ENCODE assay signal across 9 mouse cellular contexts in genomic region chr12:28784355-28784754, GRCm38 (mm10). TPM values are rescaled to one million over a fixed set of nuclear protein-coding genes. Genes with fewer than 3 reads are reported as not detected.
DNase-seq lines count a peak whose midpoint lies in the region; ATAC-seq and TF ChIP-seq lines count a peak whose summit lies in the region.
"Had no signal": no experiment of that assay in that cellular context is flagged by ENCODE, and none has a peak within 500 bp of the region (broad histone marks: within the 10 kb centered on the region; RNA-seq: fewer than 3 reads in every experiment).

No protein-coding gene starts in this region.

- TF ChIP-seq CTCF in liver, postnatal 0 days (IDR thresholded peaks at IDR 0.05; ENCODE audit: low read depth): peak; percentile 45

- no peak overlapping the region for H3K9ac ChIP-seq in hindbrain, embryonic 13.5 days
- no peak overlapping the region for H3K9ac ChIP-seq in liver, postnatal 0 days (replicated peaks)
- H3K9ac ChIP-seq: limb, embryonic 15.5 days had no signal

- TF ChIP-seq EP300 in liver, postnatal 0 days (IDR thresholded peaks at IDR 0.05; ENCODE audit: low read depth): no peak

- H3K9me3 ChIP-seq in hindbrain, embryonic 13.5 days: no peaks in the 10 kb centered on the region
- H3K9me3 ChIP-seq in liver, postnatal 0 days (ENCODE audit: low read length): no peaks in the 10 kb centered on the region
- H3K9me3 ChIP-seq: limb, embryonic 15.5 days had no signal

- H3K27me3 ChIP-seq in hindbrain, embryonic 13.5 days: no peaks in the 10 kb centered on the region
- H3K27me3 ChIP-seq in liver, postnatal 0 days (ENCODE audit: insufficient read depth, low read length): no peaks in the 10 kb centered on the region
- H3K27me3 ChIP-seq: limb, embryonic 15.5 days had no signal

- ATAC-seq in hindbrain, embryonic 13.5 days (ENCODE audit: low FRiP score): 0 out of 2 replicates have a peak, but pooled peaks have one; percentile 29
- no peak for ATAC-seq in liver, postnatal 0 days

- H3K36me3 ChIP-seq in hindbrain, embryonic 13.5 days: no peaks in the 10 kb centered on the region
- no peaks in the 10 kb centered on the region for H3K36me3 ChIP-seq in liver, postnatal 0 days (replicated peaks; ENCODE audit: insufficient read depth, low read length)
- H3K36me3 ChIP-seq: limb, embryonic 15.5 days had no signal

- 41% methylated on average over 4 of the region's 4 CpGs for WGBS in hindbrain, embryonic 13.5 days
- WGBS in liver, postnatal 0 days (ENCODE audit: insufficient replicate concordance): 41% methylated on average over 4 of the region's 4 CpGs

- no peak overlapping the region for H3K4me2 ChIP-seq in hindbrain, embryonic 13.5 days
- no peak overlapping the region for H3K4me2 ChIP-seq in liver, postnatal 0 days (ENCODE audit: low read depth, low read length)
- H3K4me2 ChIP-seq: limb, embryonic 15.5 days had no signal

- H3K27ac ChIP-seq in hindbrain, embryonic 13.5 days: peak overlapping the region; percentile 58
- H3K27ac ChIP-seq in liver, postnatal 0 days (ENCODE audit: low read depth): no peak overlapping the region
- H3K27ac ChIP-seq: limb, embryonic 15.5 days had no signal

- no peak overlapping the region for H3K4me3 ChIP-seq in hindbrain, embryonic 13.5 days
- H3K4me3 ChIP-seq in liver, postnatal 0 days (ENCODE audit: low read depth, low read length): no peak overlapping the region
- H3K4me3 ChIP-seq: limb, embryonic 15.5 days had no signal

- H3K4me1 ChIP-seq in hindbrain, embryonic 13.5 days (replicated peaks): peaks cover 57% of the 10 kb centered on the region
- peaks cover 3% of the 10 kb centered on the region; the same call in 1 of the 2 replicates for H3K4me1 ChIP-seq in liver, postnatal 0 days (ENCODE audit: insufficient read depth)

- DNase-seq in layer of hippocampus, adult 9-11 months: peak; percentile 31
- DNase-seq in layer of hippocampus, adult 18-20 months (ENCODE audit: low spot score in 2 of 2): no peak
- peak; percentile 54 for DNase-seq in MN1 (ENCODE audit: low spot score)
- peak; percentile 29 for DNase-seq in c-Kit-positive CD71-positive TER-119-positive erythroid progenitor cells, embryonic 14.5 days (ENCODE audit: low spot score)
- DNase-seq in liver, postnatal 0 days: peak; percentile 27
- peak; percentile 8 to 38 for DNase-seq in thymus, postnatal 10 days (ENCODE audit: low spot score in 2 of 2)
- DNase-seq in spleen, postnatal 14 days (ENCODE audit: low spot score in 2 of 2): no peak

RNA-seq across cellular contexts. Expression of gene Eipr1, which starts 32.8 kb away (rescaled TPM):
- 10 to 100 TPM; 52.0 to 54.2 TPM for total RNA-seq in layer of hippocampus, adult 18-20 months (2021)
- 69.7 and 76.9 TPM in 2 replicates for polyA plus RNA-seq in hindbrain, embryonic 13.5 days (2015; fragmentation: Nextera tagmentation; extraction: Ambion mirVana)
- polyA plus RNA-seq in liver, postnatal 0 days (2015; fragmentation: Nextera tagmentation; extraction: Ambion mirVana): 15.5 and 16.7 TPM in 2 replicates

RNA-seq across cellular contexts. Expression of gene Trappc12, which starts 34.1 kb away (rescaled TPM):
- total RNA-seq in layer of hippocampus, adult 18-20 months (2021): 10 to 100 TPM; 58.4 to 62.0 TPM
- polyA plus RNA-seq in hindbrain, embryonic 13.5 days (2015; fragmentation: Nextera tagmentation; extraction: Ambion mirVana): 41.9 and 44.0 TPM in 2 replicates
- polyA plus RNA-seq in liver, postnatal 0 days (2015; fragmentation: Nextera tagmentation; extraction: Ambion mirVana): 10.6 and 11.2 TPM in 2 replicates

Comparison
In these comparisons a context has a peak if more than half of its experiments do, and no peak if none do; other contexts are left out.
1. DNase-seq: peak in layer of hippocampus, adult 9-11 months (single experiment), MN1 (single experiment), c-Kit-positive CD71-positive TER-119-positive erythroid progenitor cells, embryonic 14.5 days (single experiment), liver, postnatal 0 days (single experiment) and thymus, postnatal 10 days (2 of 2); none in layer of hippocampus, adult 18-20 months (0 of 2) and spleen, postnatal 14 days (0 of 2).